Mouse (Mus musculus): Measurements from ENCODE around the gene Mob3c.

Gene Mob3c

GRCm38 (mm10) chr4:115838196-115838595, 10.3 kb downstream of the Mob3c start:
- no peak for DNase-seq

- peak; percentile 96 for DNase-seq
Measured at GRCm38 (mm10) chr4:115838696-115839641, 11.1 kb downstream of the Mob3c start, which contains the start of gene Mknk1. Mknk1 (plus strand) TSS chr4:115839198.

GRCm38 (mm10) chr4:115839956-115840355, 12.1 kb downstream of the Mob3c start:
- no peak for DNase-seq

- DNase-seq, result no peak
Measured at GRCm38 (mm10) chr4:115840842-115841241, 12.9 kb downstream of the Mob3c start.

- DNase-seq, result peak; percentile 30
Measured at GRCm38 (mm10) chr4:115846656-115847055, 18.8 kb downstream of the Mob3c start.

- no peak for DNase-seq
Measured at GRCm38 (mm10) chr4:115847377-115847776, 19.5 kb downstream of the Mob3c start.

- no peak for DNase-seq
Measured at GRCm38 (mm10) chr4:115848083-115848482, 20.2 kb downstream of the Mob3c start.

GRCm38 (mm10) chr4:115848990-115849677, 21.2 kb downstream of the Mob3c start:
- DNase-seq, result no peak

GRCm38 (mm10) chr4:115850111-115850510, 22.2 kb downstream of the Mob3c start:
- DNase-seq, result no peak

GRCm38 (mm10) chr4:115850631-115851030, 22.7 kb downstream of the Mob3c start:
- no peak for DNase-seq

GRCm38 (mm10) chr4:115851569-115851968, 23.7 kb downstream of the Mob3c start:
- no peak for DNase-seq

- DNase-seq, result peak; percentile 17
Measured at GRCm38 (mm10) chr4:115855100-115855499, 27.2 kb downstream of the Mob3c start.

- no peak for DNase-seq
Measured at GRCm38 (mm10) chr4:115855609-115856008, 27.7 kb downstream of the Mob3c start.

GRCm38 (mm10) chr4:115856282-115856681, 28.4 kb downstream of the Mob3c start:
- DNase-seq, result no peak

GRCm38 (mm10) chr4:115857293-115857883, 29.5 kb downstream of the Mob3c start:
- DNase-seq, result no peak

GRCm38 (mm10) chr4:115863352-115863751, 35.5 kb downstream of the Mob3c start:
- no peak for DNase-seq

GRCm38 (mm10) chr4:115863880-115864279, 36.0 kb downstream of the Mob3c start:
- DNase-seq, result peak; percentile 69

- DNase-seq, result no peak
Measured at GRCm38 (mm10) chr4:115869512-115870210, 41.8 kb downstream of the Mob3c start.

GRCm38 (mm10) chr4:115873231-115873630, 45.3 kb downstream of the Mob3c start:
- DNase-seq, result no peak

- peak; percentile 80 for DNase-seq
Measured at GRCm38 (mm10) chr4:115878216-115878678, 50.4 kb downstream of the Mob3c start.

- no peak for DNase-seq
Measured at GRCm38 (mm10) chr4:115878828-115879227, 50.9 kb downstream of the Mob3c start.

- DNase-seq, result peak; percentile 81
Measured at GRCm38 (mm10) chr4:115881183-115881582, 53.3 kb downstream of the Mob3c start.

GRCm38 (mm10) chr4:115882195-115882594, 54.3 kb downstream of the Mob3c start:
- no peak for DNase-seq
